Mouse (Mus musculus) intestine, embryonic 14.5 days (tissue): ENCODE results near the gene Cryz. TPM values are rescaled to one million over a fixed set of nuclear protein-coding genes. Genes with fewer than 3 reads are reported as not detected.

ENCODE experiments used
- ATAC-seq: fragments of 200-750 bp; cut with Nextera tagmentation; replicated peaks from 2 replicates; pipeline ENCODE4 v1.8.0; 2017; ENCODE audit warnings: low read depth, moderate number of reproducible peaks, moderate TSS enrichment, moderate library complexity; ENCODE audit not compliant: low FRiP score, low TSS enrichment
- DNase-seq: peaks from one replicate; pipeline ENCODE4 v3.0.0-alpha.2; 2018; ENCODE audit warnings: low spot score
- H3K27ac ChIP-seq: fragments of 300-500 bp; sonication (generic); 2 replicates; pipeline ENCODE4 v1.5.1; 2014; ENCODE audit warnings: low read depth, mild to moderate bottlenecking, control low read depth
- H3K27me3 ChIP-seq: fragments of 300-500 bp; sonication (generic); replicated peaks from 2 replicates; pipeline ENCODE4 v1.6.1; 2014; ENCODE audit warnings: low read length, control low read depth; ENCODE audit not compliant: control insufficient read depth, insufficient read depth
- H3K36me3 ChIP-seq: fragments of 300-500 bp; sonication (generic); 2 replicates; pipeline ENCODE4 v1.6.1; 2014; ENCODE audit warnings: low read length, control low read depth; ENCODE audit not compliant: control insufficient read depth, insufficient read depth
- H3K4me1 ChIP-seq: fragments of 300-500 bp; sonication (generic); replicated peaks from 2 replicates; pipeline ENCODE4 v1.6.1; 2014; ENCODE audit warnings: low read length, control low read depth, mixed read lengths; ENCODE audit not compliant: control insufficient read depth, insufficient read depth
- H3K4me2 ChIP-seq: fragments of 300-500 bp; sonication (generic); 2 replicates; pipeline ENCODE4 v1.6.1; 2014; ENCODE audit warnings: low read length
- H3K4me3 ChIP-seq: fragments of 300-500 bp; sonication (generic); 2 replicates; pipeline ENCODE4 v1.5.1; 2014; ENCODE audit warnings: low read depth, low read length, control low read depth, mixed read lengths
- H3K9ac ChIP-seq: fragments of 300-500 bp; sonication (generic); 2 replicates; pipeline ENCODE4 v1.6.1; 2014; ENCODE audit warnings: mild to moderate bottlenecking, low read length
- H3K9me3 ChIP-seq: fragments of 300-500 bp; sonication (generic); 2 replicates; pipeline ENCODE4 v1.6.1; 2016; ENCODE audit warnings: low read length, control low read depth; ENCODE audit not compliant: control insufficient read depth
- WGBS: fragments of 180-500 bp; shearing (Covaris S2); extraction: QIAGEN DNeasy Blood & Tissue Kit; methylation state at CpG from one replicate; pipeline ENCODE4 v1.1.7; 2014; 5-methylcytosine and 5-hydroxymethylcytosine counted together
- polyA plus RNA-seq: library from polyadenylated mRNA; unstranded; fragments of >200 nt; fragmentation: Nextera tagmentation; extraction: Ambion mirVana; gene quantifications from 2 replicates; pipeline ENCODE4 v1.2.1, GENCODE M21; 2014

Cryz gene
- polyA plus RNA-seq, 1 experiment from 2014 or later: 25.0 TPM

DNA sequence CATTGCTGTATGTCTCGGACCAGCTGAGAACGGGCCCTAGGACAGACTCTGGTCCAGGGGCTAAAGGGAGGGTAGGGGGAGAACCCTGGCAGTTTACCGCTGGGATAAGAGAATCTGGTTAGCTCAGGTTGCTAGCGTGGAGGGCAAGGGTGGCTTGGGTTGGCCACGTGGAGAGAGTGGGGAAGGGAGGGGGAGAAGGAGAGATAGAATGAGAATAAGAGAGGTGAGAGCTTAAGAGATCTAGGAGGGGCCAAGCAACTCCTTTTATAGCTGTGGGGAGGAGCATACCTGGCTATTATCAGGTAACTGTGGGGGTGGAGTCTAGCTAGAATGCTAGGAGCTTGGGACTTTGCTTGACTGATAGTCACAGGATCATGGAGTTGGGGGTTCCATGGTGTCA lies 74.5 kb downstream of the Cryz start:
- Histone ChIP-seq H3K4me3 (no peak overlapping the region), H3K9ac (no peak overlapping the region), H3K27me3 (0 out of 2 replicates have a peak, but pooled peaks cover 1% of the 10 kb centered on the region), H3K4me2 (no peak overlapping the region), H3K4me1 (no peaks in the 10 kb centered on the region), H3K27ac (no peak overlapping the region), H3K36me3 (no peaks in the 10 kb centered on the region), H3K9me3 (no peaks in the 10 kb centered on the region)
- 61% methylated on average over 5 of the region's 5 CpGs for WGBS
- ATAC-seq (peak; percentile 64; the same call in 1 of the 2 replicates), DNase-seq (no peak)

Other genes starting within 250 kb of the Cryz start
- gene Tyw3, start 393 bp downstream of the Cryz start, polyA plus RNA-seq: 12.5 and 16.3 TPM in 2 replicates
- 0.09 and 0.55 TPM in 2 replicates for gene Erich3, start 67.1 kb downstream of the Cryz start, polyA plus RNA-seq